Mouse (Mus musculus) lung, postnatal 0 days (tissue): ENCODE results near the gene Pus7. TPM values are rescaled to one million over a fixed set of nuclear protein-coding genes. Genes with fewer than 3 reads are reported as not detected.

Experiments
- ATAC-seq: fragments of 200-750 bp; cut with Nextera tagmentation; 2 replicates; pipeline ENCODE4 v1.8.0; 2017; ENCODE audit warnings: moderate library complexity
- DNase-seq: peaks from one replicate; pipeline ENCODE4 v3.0.0-alpha.2; 2016; ENCODE audit warnings: low spot score
- H3K27ac ChIP-seq: fragments of 300-500 bp; sonication (generic); 2 replicates; pipeline ENCODE4 v1.5.1; 2014; ENCODE audit warnings: antibody characterized with exemption, mild to moderate bottlenecking, low read length, mixed read lengths
- H3K27me3 ChIP-seq: fragments of 300-500 bp; sonication (generic); replicated peaks from 2 replicates; pipeline ENCODE4 v1.6.1; 2014; ENCODE audit warnings: low read length, mixed read lengths; ENCODE audit not compliant: insufficient read depth
- H3K36me3 ChIP-seq: fragments of 300-500 bp; sonication (generic); 2 replicates; pipeline ENCODE4 v1.6.1; 2014; ENCODE audit warnings: low read length, mixed read lengths; ENCODE audit not compliant: insufficient read depth
- H3K4me1 ChIP-seq: fragments of 300-500 bp; sonication (generic); 2 replicates; pipeline ENCODE4 v1.6.1; 2014; ENCODE audit warnings: antibody characterized with exemption, low read depth, low read length, mixed read lengths; ENCODE audit not compliant: insufficient read depth
- H3K4me2 ChIP-seq: fragments of 300-500 bp; sonication (generic); replicated peaks from 2 replicates; pipeline ENCODE4 v1.6.1; 2014; ENCODE audit warnings: low read depth, mild to moderate bottlenecking, low read length, moderate library complexity, mixed read lengths
- H3K4me3 ChIP-seq: fragments of 300-500 bp; sonication (generic); 2 replicates; pipeline ENCODE4 v1.5.1; 2014; ENCODE audit warnings: low read depth, low read length
- H3K9ac ChIP-seq: fragments of 300-500 bp; sonication (generic); replicated peaks from 2 replicates; pipeline ENCODE4 v1.6.1; 2014; ENCODE audit warnings: low read depth, mild to moderate bottlenecking
- H3K9me3 ChIP-seq: fragments of 300-500 bp; sonication (generic); 2 replicates; pipeline ENCODE4 v1.6.1; 2016; ENCODE audit warnings: low read length, mixed read lengths
- CTCF ChIP-seq: IDR thresholded peaks from 2 replicates; pipeline ENCODE4 v1.5.1; 2016; ENCODE audit warnings: antibody characterized with exemption, mild to moderate bottlenecking
- EP300 ChIP-seq: IDR thresholded peaks from 2 replicates; pipeline ENCODE4 v1.6.1; 2016; ENCODE audit warnings: antibody characterized with exemption, mild to moderate bottlenecking, control low read depth
- WGBS: fragments of 180-500 bp; shearing (Covaris S2); extraction: QIAGEN DNeasy Blood & Tissue Kit; methylation state at CpG from one replicate; pipeline ENCODE4 v1.1.7; 2014; 5-methylcytosine and 5-hydroxymethylcytosine counted together
- polyA plus RNA-seq: library from polyadenylated mRNA; unstranded; fragments of >200 nt; fragmentation: Nextera tagmentation; extraction: Ambion mirVana; gene quantifications from 2 replicates; pipeline ENCODE4 v1.2.1, GENCODE M21; 2015

Gene Pus7
- polyA plus RNA-seq, 1 experiment from 2014 or later, result 6.3 TPM

- TF ChIP-seq CTCF (no peak), EP300 (no peak)
- 90% methylated on average over 6 of the region's 6 CpGs for WGBS
- ATAC-seq (no peak), DNase-seq (no peak)
- H3K27me3 ChIP-seq, result no peaks in the 10 kb centered on the region
- H3K9me3 ChIP-seq, result no peaks in the 10 kb centered on the region
- H3K4me1 ChIP-seq, result no peaks in the 10 kb centered on the region
- H3K4me3 ChIP-seq, result no peak overlapping the region
- H3K9ac ChIP-seq, result no peak overlapping the region
- no peak overlapping the region for H3K4me2 ChIP-seq
- H3K36me3 ChIP-seq, result 0 out of 2 replicates have a peak, but pooled peaks cover 4% of the 10 kb centered on the region
- no peak overlapping the region for H3K27ac ChIP-seq
Measured at GRCm38 (mm10) chr5:23762531-23762930, 21.0 kb downstream of the Pus7 start.

GRCm38 (mm10) chr5:23758633-23759032 lies 24.9 kb downstream of the Pus7 start:
- ATAC-seq (peak; percentile 59), DNase-seq (peak; percentile 75)
- H3K9ac ChIP-seq, result no peak overlapping the region
- no peaks in the 10 kb centered on the region for H3K9me3 ChIP-seq
- no peaks in the 10 kb centered on the region for H3K27me3 ChIP-seq
- no peak overlapping the region for H3K4me3 ChIP-seq
- H3K4me2 ChIP-seq, result no peak overlapping the region
- H3K27ac ChIP-seq, result no peak overlapping the region
- TF ChIP-seq CTCF, result peak; percentile 77
- peak; percentile 30; the same call in 1 of the 2 replicates for TF ChIP-seq EP300
- H3K36me3 ChIP-seq, result no peaks in the 10 kb centered on the region
- 50% methylated on average over 2 of the region's 2 CpGs for WGBS
- H3K4me1 ChIP-seq, result no peaks in the 10 kb centered on the region

- Histone ChIP-seq H3K9ac (no peak overlapping the region), H3K4me3 (no peak overlapping the region), H3K4me1 (no peaks in the 10 kb centered on the region), H3K4me2 (no peak overlapping the region), H3K36me3 (no peaks in the 10 kb centered on the region), H3K27me3 (no peaks in the 10 kb centered on the region), H3K9me3 (no peaks in the 10 kb centered on the region), H3K27ac (no peak overlapping the region)
- ATAC-seq (no peak), DNase-seq (no peak)
- TF ChIP-seq CTCF, result no peak
- no peak for TF ChIP-seq EP300
- WGBS, result 88% methylated on average over 4 of the region's 4 CpGs
Measured at GRCm38 (mm10) chr5:23756368-23756767, 27.1 kb downstream of the Pus7 start.

GRCm38 (mm10) chr5:23755591-23755990 lies 27.9 kb downstream of the Pus7 start:
- Histone ChIP-seq H3K27ac (no peak overlapping the region), H3K9ac (no peak overlapping the region), H3K4me2 (no peak overlapping the region), H3K4me3 (no peak overlapping the region), H3K9me3 (no peaks in the 10 kb centered on the region), H3K36me3 (no peaks in the 10 kb centered on the region), H3K4me1 (no peaks in the 10 kb centered on the region), H3K27me3 (no peaks in the 10 kb centered on the region)
- WGBS, result 94% methylated on average over 9 of the region's 9 CpGs
- ATAC-seq (no peak), DNase-seq (no peak)
- TF ChIP-seq EP300 (no peak), CTCF (no peak)

- Histone ChIP-seq H3K4me2 (no peak overlapping the region), H3K27me3 (no peaks in the 10 kb centered on the region), H3K27ac (no peak overlapping the region), H3K4me3 (no peak overlapping the region), H3K9me3 (no peaks in the 10 kb centered on the region), H3K4me1 (no peaks in the 10 kb centered on the region), H3K36me3 (no peaks in the 10 kb centered on the region), H3K9ac (no peak overlapping the region)
- DNase-seq (no peak), ATAC-seq (no peak)
- 58% methylated on average over 2 of the region's 2 CpGs for WGBS
- no peak for TF ChIP-seq EP300
- peak; percentile 30 for TF ChIP-seq CTCF
Measured at GRCm38 (mm10) chr5:23749882-23750281, 33.6 kb downstream of the Pus7 start.

GRCm38 (mm10) chr5:23743261-23743660 lies 40.2 kb downstream of the Pus7 start:
- no peak for DNase-seq
- Histone ChIP-seq H3K27me3 (no peaks in the 10 kb centered on the region), H3K4me1 (no peaks in the 10 kb centered on the region), H3K4me2 (no peak overlapping the region), H3K9ac (no peak overlapping the region), H3K9me3 (no peaks in the 10 kb centered on the region), H3K27ac (no peak overlapping the region), H3K4me3 (no peak overlapping the region), H3K36me3 (no peaks in the 10 kb centered on the region)
- TF ChIP-seq EP300 (no peak), CTCF (no peak)
- no peak for ATAC-seq
- 94% methylated on average over 12 of the region's 12 CpGs for WGBS

GRCm38 (mm10) chr5:23737111-23737510 lies 46.4 kb downstream of the Pus7 start:
- no peak overlapping the region for H3K9ac ChIP-seq
- ATAC-seq (no peak), DNase-seq (no peak)
- 87% methylated on average over 4 of the region's 4 CpGs for WGBS
- no peaks in the 10 kb centered on the region for H3K9me3 ChIP-seq
- H3K4me1 ChIP-seq, result no peaks in the 10 kb centered on the region
- H3K4me2 ChIP-seq, result no peak overlapping the region
- no peaks in the 10 kb centered on the region for H3K27me3 ChIP-seq
- H3K36me3 ChIP-seq, result no peaks in the 10 kb centered on the region
- no peak for TF ChIP-seq CTCF
- TF ChIP-seq EP300, result no peak
- H3K4me3 ChIP-seq, result no peak overlapping the region
- no peak overlapping the region for H3K27ac ChIP-seq
